Comparison of ENCODE assay signal across 8 mouse cellular contexts in the genomic region with DNA sequence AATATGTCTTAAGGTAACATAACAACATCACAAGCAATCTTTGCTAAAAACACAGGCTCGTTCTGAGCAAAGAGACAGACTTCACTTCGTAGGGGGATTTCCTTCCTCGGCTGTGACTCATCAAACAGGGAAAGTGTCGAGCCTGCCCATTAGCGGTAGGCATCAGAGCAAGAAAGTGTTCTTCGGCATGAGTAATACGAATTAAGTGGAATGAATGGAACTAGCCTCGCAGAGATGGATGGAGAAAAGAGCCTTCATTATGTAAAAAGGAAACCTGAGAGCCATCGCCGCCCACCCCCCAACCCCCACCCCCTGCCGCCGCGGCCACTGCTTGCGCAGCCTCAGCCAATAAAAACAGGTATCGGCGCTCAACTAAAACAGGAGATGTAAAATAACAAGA. TPM values are rescaled to one million over a fixed set of nuclear protein-coding genes. Genes with fewer than 3 reads are reported as not detected.
DNase-seq lines count a peak whose midpoint lies in the region; ATAC-seq lines count a peak whose summit lies in the region.

No protein-coding gene starts in this region.

- H3K9me3 ChIP-seq in hindbrain, embryonic 14.5 days (ENCODE audit: control insufficient read depth, low read length), result no peaks in the 10 kb centered on the region
- H3K9me3 ChIP-seq in midbrain, embryonic 13.5 days, result no peaks in the 10 kb centered on the region

- no peaks in the 10 kb centered on the region for H3K27me3 ChIP-seq in hindbrain, embryonic 14.5 days (ENCODE audit: control insufficient read depth, insufficient read depth, low read length)
- H3K27me3 ChIP-seq in midbrain, embryonic 13.5 days, result peaks cover 34% of the 10 kb centered on the region

- H3K4me2 ChIP-seq in hindbrain, embryonic 14.5 days (replicated peaks), result peak overlapping the region; percentile 46
- H3K4me2 ChIP-seq in midbrain, embryonic 13.5 days (replicated peaks), result peak overlapping the region; percentile 55

- H3K9ac ChIP-seq in hindbrain, embryonic 14.5 days, result peak overlapping the region; percentile 1; the same call in 1 of the 2 replicates
- no peak overlapping the region for H3K9ac ChIP-seq in midbrain, embryonic 13.5 days (replicated peaks)

- peak; percentile 29 for DNase-seq in right cerebral cortex, adult 18-20 months
- no peak for DNase-seq in right cerebral cortex, postnatal 25 days
- DNase-seq in embryo, embryonic 10 days (ENCODE audit: low spot score), result peak; percentile 79
- peak; percentile 54 for DNase-seq in hindbrain, embryonic 14.5 days (ENCODE audit: low spot score)
- DNase-seq in gastrocnemius, postnatal 36 days, result no peak
- DNase-seq in layer of hippocampus, postnatal 14 days (ENCODE audit: low spot score in 2 of 2), result no peak
- no peak for DNase-seq in left cerebral cortex, postnatal 14 days (ENCODE audit: low spot score in 2 of 2)

- H3K4me3 ChIP-seq in hindbrain, embryonic 14.5 days (replicated peaks; ENCODE audit: low read length), result peak overlapping the region; percentile 27
- peak overlapping the region; percentile 30 for H3K4me3 ChIP-seq in midbrain, embryonic 13.5 days (replicated peaks)

- H3K27ac ChIP-seq in hindbrain, embryonic 14.5 days, result no peak overlapping the region
- H3K27ac ChIP-seq in midbrain, embryonic 13.5 days, result no peak overlapping the region

- 0 out of 2 replicates have a peak, but pooled peaks cover 7% of the 10 kb centered on the region for H3K4me1 ChIP-seq in hindbrain, embryonic 14.5 days (replicated peaks; ENCODE audit: control insufficient read depth, insufficient read depth, low read length)
- peaks cover 11% of the 10 kb centered on the region for H3K4me1 ChIP-seq in midbrain, embryonic 13.5 days (replicated peaks)

- peak; percentile 65; the same call in 1 of the 2 replicates for ATAC-seq in hindbrain, embryonic 14.5 days (ENCODE audit: low FRiP score)
- peak; percentile 69 for ATAC-seq in midbrain, embryonic 13.5 days

- WGBS in hindbrain, embryonic 14.5 days, result under 1% methylated on average over 16 of the region's 16 CpGs
- WGBS in midbrain, embryonic 13.5 days, result under 1% methylated on average over 16 of the region's 16 CpGs

- intact Hi-C loops in gastrocnemius, postnatal 36 days (cut with DNase I), result no loop called here
- intact Hi-C loops in left cerebral cortex, postnatal 14 days (cut with DNase I), result no loop called here

- no peaks in the 10 kb centered on the region for H3K36me3 ChIP-seq in hindbrain, embryonic 14.5 days (replicated peaks; ENCODE audit: control insufficient read depth, insufficient read depth)
- H3K36me3 ChIP-seq in midbrain, embryonic 13.5 days, result no peaks in the 10 kb centered on the region

RNA-seq across cellular contexts. Expression of a gene that starts 10.3 kb away (rescaled TPM):
- polyA plus RNA-seq in hindbrain, embryonic 14.5 days (2014; fragmentation: Nextera tagmentation; extraction: Ambion mirVana), result 11.1 and 12.9 TPM in 2 replicates
- 5.3 and 5.4 TPM in 2 replicates for polyA plus RNA-seq in midbrain, embryonic 13.5 days (2015; fragmentation: Nextera tagmentation; extraction: Ambion mirVana)
- 1 to 10 TPM; 1.4 to 2.3 TPM for total RNA-seq in gastrocnemius, postnatal 36 days (2021)
- 100 to 1,000 TPM; 129 to 140 TPM for total RNA-seq in layer of hippocampus, postnatal 14 days (2021)
- total RNA-seq in left cerebral cortex, postnatal 14 days (2021), result 10 to 100 TPM; 60.6 to 63.0 TPM

Comparison
In these comparisons a context has a peak if more than half of its experiments do, and no peak if none do; other contexts are left out.
1. DNase-seq: peak in right cerebral cortex, adult 18-20 months (single experiment), embryo, embryonic 10 days (single experiment) and hindbrain, embryonic 14.5 days (single experiment); none in right cerebral cortex, postnatal 25 days (single experiment), gastrocnemius, postnatal 36 days (0 of 2), layer of hippocampus, postnatal 14 days (0 of 2) and left cerebral cortex, postnatal 14 days (0 of 2).
2. RNA of a gene that starts 10.3 kb away (total RNA-seq): 129 to 140 TPM in layer of hippocampus, postnatal 14 days and 60.6 to 63.0 TPM in left cerebral cortex, postnatal 14 days; 1.4 to 2.3 TPM in gastrocnemius, postnatal 36 days; every median in the first group is over 10 times any median in the second.